Mouse (Mus musculus) heart, adult 11 months (tissue): Measurements from ENCODE around the gene Vstm4.

Experiments used
- DNase-seq: peaks from one replicate; pipeline ENCODE4 v3.0.0; 2022

Gene Vstm4

GRCm38 (mm10) chr14:32856681-32857328 is at the start of gene Vstm4:
Gene Vstm4, plus strand, starts transcription at chr14:32856756.
- DNase-seq = peak; percentile 98

GRCm38 (mm10) chr14:32810111-32810510 is 46.4 kb upstream of the Vstm4 start:
- DNase-seq = no peak

- peak; percentile 93 for DNase-seq
Measured at GRCm38 (mm10) chr14:32812429-32812828, 44.1 kb upstream of the Vstm4 start.

- no peak for DNase-seq
Measured at GRCm38 (mm10) chr14:32814961-32815360, 41.6 kb upstream of the Vstm4 start.

- DNase-seq = peak; percentile 75
Measured at GRCm38 (mm10) chr14:32816533-32816932, 40.0 kb upstream of the Vstm4 start.

GRCm38 (mm10) chr14:32817258-32817657 is 39.3 kb upstream of the Vstm4 start:
- peak; percentile 95 for DNase-seq

GRCm38 (mm10) chr14:32819297-32819696 is 37.3 kb upstream of the Vstm4 start:
- DNase-seq = peak; percentile 93

- peak; percentile 78 for DNase-seq
Measured at GRCm38 (mm10) chr14:32822812-32823211, 33.7 kb upstream of the Vstm4 start.

- peak; percentile 75 for DNase-seq
Measured at GRCm38 (mm10) chr14:32823861-32824260, 32.7 kb upstream of the Vstm4 start.

- peak; percentile 77 for DNase-seq
Measured at GRCm38 (mm10) chr14:32824267-32825150, 32.0 kb upstream of the Vstm4 start.

GRCm38 (mm10) chr14:32825426-32826032 is 31.0 kb upstream of the Vstm4 start:
- peak; percentile 96 for DNase-seq

- peak; percentile 98 for DNase-seq
Measured at GRCm38 (mm10) chr14:32827165-32827564, 29.4 kb upstream of the Vstm4 start.

- DNase-seq = peak; percentile 98
Measured at GRCm38 (mm10) chr14:32827994-32828650, 28.4 kb upstream of the Vstm4 start.

GRCm38 (mm10) chr14:32833847-32834246 is 22.7 kb upstream of the Vstm4 start, which contains the start of gene Fam170b:
Gene Fam170b, plus strand, starts transcription at chr14:32833962.
- DNase-seq = peak; percentile 62

- DNase-seq = no peak
Measured at GRCm38 (mm10) chr14:32835181-32835580, 21.4 kb upstream of the Vstm4 start.

GRCm38 (mm10) chr14:32835596-32835995 is 21.0 kb upstream of the Vstm4 start:
- DNase-seq = peak; percentile 86

- DNase-seq = no peak
Measured at GRCm38 (mm10) chr14:32836191-32836590, 20.4 kb upstream of the Vstm4 start.

GRCm38 (mm10) chr14:32842052-32842451 is 14.5 kb upstream of the Vstm4 start:
- DNase-seq = no peak

GRCm38 (mm10) chr14:32854059-32854458 is 2.5 kb upstream of the Vstm4 start:
- DNase-seq = peak; percentile 61

- peak; percentile 72 for DNase-seq
Measured at GRCm38 (mm10) chr14:32856246-32856645, 310 bp upstream of the Vstm4 start.

- DNase-seq = peak; percentile 42
Measured at GRCm38 (mm10) chr14:32858361-32858760, 1.8 kb downstream of the Vstm4 start.

GRCm38 (mm10) chr14:32858941-32859510 is 2.5 kb downstream of the Vstm4 start:
- DNase-seq = peak; percentile 87
